Mouse (Mus musculus) lung, postnatal 0 days (tissue): ENCODE measurements at regions not wholly inside any gene's neighbourhood (a gene's known extent, or its start where the extent isn't known, plus 50 kb on each side); places are given as distances from the start of the nearest gene placed in this dataset.

Experiments
- ATAC-seq: fragments of 200-750 bp; cut with Nextera tagmentation; 2 replicates; pipeline ENCODE4 v1.8.0; 2017; ENCODE audit warnings: moderate library complexity
- DNase-seq: peaks from one replicate; pipeline ENCODE4 v3.0.0-alpha.2; 2016; ENCODE audit warnings: low spot score
- H3K27ac ChIP-seq: fragments of 300-500 bp; sonication (generic); 2 replicates; pipeline ENCODE4 v1.5.1; 2014; ENCODE audit warnings: antibody characterized with exemption, mild to moderate bottlenecking, low read length, mixed read lengths
- H3K27me3 ChIP-seq: fragments of 300-500 bp; sonication (generic); replicated peaks from 2 replicates; pipeline ENCODE4 v1.6.1; 2014; ENCODE audit warnings: low read length, mixed read lengths; ENCODE audit not compliant: insufficient read depth
- H3K36me3 ChIP-seq: fragments of 300-500 bp; sonication (generic); 2 replicates; pipeline ENCODE4 v1.6.1; 2014; ENCODE audit warnings: low read length, mixed read lengths; ENCODE audit not compliant: insufficient read depth
- H3K4me1 ChIP-seq: fragments of 300-500 bp; sonication (generic); 2 replicates; pipeline ENCODE4 v1.6.1; 2014; ENCODE audit warnings: antibody characterized with exemption, low read depth, low read length, mixed read lengths; ENCODE audit not compliant: insufficient read depth
- H3K4me2 ChIP-seq: fragments of 300-500 bp; sonication (generic); replicated peaks from 2 replicates; pipeline ENCODE4 v1.6.1; 2014; ENCODE audit warnings: low read depth, mild to moderate bottlenecking, low read length, moderate library complexity, mixed read lengths
- H3K4me3 ChIP-seq: fragments of 300-500 bp; sonication (generic); 2 replicates; pipeline ENCODE4 v1.5.1; 2014; ENCODE audit warnings: low read depth, low read length
- H3K9ac ChIP-seq: fragments of 300-500 bp; sonication (generic); replicated peaks from 2 replicates; pipeline ENCODE4 v1.6.1; 2014; ENCODE audit warnings: low read depth, mild to moderate bottlenecking
- H3K9me3 ChIP-seq: fragments of 300-500 bp; sonication (generic); 2 replicates; pipeline ENCODE4 v1.6.1; 2016; ENCODE audit warnings: low read length, mixed read lengths
- CTCF ChIP-seq: IDR thresholded peaks from 2 replicates; pipeline ENCODE4 v1.5.1; 2016; ENCODE audit warnings: antibody characterized with exemption, mild to moderate bottlenecking
- EP300 ChIP-seq: IDR thresholded peaks from 2 replicates; pipeline ENCODE4 v1.6.1; 2016; ENCODE audit warnings: antibody characterized with exemption, mild to moderate bottlenecking, control low read depth
- WGBS: fragments of 180-500 bp; shearing (Covaris S2); extraction: QIAGEN DNeasy Blood & Tissue Kit; methylation state at CpG from one replicate; pipeline ENCODE4 v1.1.7; 2014; 5-methylcytosine and 5-hydroxymethylcytosine counted together

- WGBS, result 56% methylated on average over 2 of the region's 2 CpGs
- no peak overlapping the region for H3K4me2 ChIP-seq
- DNase-seq (no peak), ATAC-seq (no peak)
- no peak overlapping the region for H3K4me3 ChIP-seq
- no peaks in the 10 kb centered on the region for H3K27me3 ChIP-seq
- TF ChIP-seq EP300, result no peak
- peak; percentile 16; the same call in 1 of the 2 replicates for TF ChIP-seq CTCF
- no peak overlapping the region for H3K9ac ChIP-seq
- no peaks in the 10 kb centered on the region for H3K4me1 ChIP-seq
- H3K36me3 ChIP-seq, result no peaks in the 10 kb centered on the region
- H3K27ac ChIP-seq, result no peak overlapping the region
- H3K9me3 ChIP-seq, result no peaks in the 10 kb centered on the region
Measured at GRCm38 (mm10) chr1:127017698-127018097, 187.1 kb upstream of the Nckap5 start.

GRCm38 (mm10) chr1:127015894-127016245 is 185.3 kb upstream of the Nckap5 start:
- Histone ChIP-seq H3K27me3 (no peaks in the 10 kb centered on the region), H3K4me3 (no peak overlapping the region), H3K36me3 (no peaks in the 10 kb centered on the region), H3K4me2 (no peak overlapping the region), H3K9me3 (no peaks in the 10 kb centered on the region), H3K4me1 (no peaks in the 10 kb centered on the region), H3K27ac (no peak overlapping the region), H3K9ac (no peak overlapping the region)
- 53% methylated on average over 4 of the region's 4 CpGs for whole genome bisulfite sequencing
- no peak for TF ChIP-seq CTCF
- no peak for ATAC-seq
- DNase-seq, result no peak

GRCm38 (mm10) chr1:127015042-127015893 is 184.7 kb upstream of the Nckap5 start:
- no peak for ATAC-seq
- WGBS, result 24% methylated on average over 8 of the region's 8 CpGs
- Histone ChIP-seq H3K36me3 (no peaks in the 10 kb centered on the region), H3K4me2 (no peak overlapping the region), H3K4me3 (no peak overlapping the region), H3K27me3 (no peaks in the 10 kb centered on the region), H3K9ac (no peak overlapping the region), H3K9me3 (no peaks in the 10 kb centered on the region), H3K4me1 (no peaks in the 10 kb centered on the region), H3K27ac (no peak overlapping the region)
- no peak for DNase-seq
- TF ChIP-seq EP300, result no peak
- no peak for TF ChIP-seq CTCF

- DNase-seq, result peak; percentile 32
- ATAC-seq, result no peak
- Histone ChIP-seq H3K27ac (no peak overlapping the region), H3K4me1 (no peaks in the 10 kb centered on the region), H3K4me2 (no peak overlapping the region), H3K9ac (no peak overlapping the region), H3K36me3 (no peaks in the 10 kb centered on the region), H3K27me3 (no peaks in the 10 kb centered on the region), H3K9me3 (no peaks in the 10 kb centered on the region), H3K4me3 (no peak overlapping the region)
- 53% methylated on average over 6 of the region's 6 CpGs for WGBS
- TF ChIP-seq CTCF (peak; percentile 71), EP300 (no peak)
Measured at GRCm38 (mm10) chr1:127011901-127012300, 181.3 kb upstream of the Nckap5 start.

- H3K27me3 ChIP-seq, result no peaks in the 10 kb centered on the region
- no peaks in the 10 kb centered on the region for H3K36me3 ChIP-seq
- no peak for DNase-seq
- H3K4me3 ChIP-seq, result no peak overlapping the region
- 70% methylated on average over 4 of the region's 4 CpGs for WGBS
- ATAC-seq, result no peak
- H3K9me3 ChIP-seq, result no peaks in the 10 kb centered on the region
- H3K4me1 ChIP-seq, result no peaks in the 10 kb centered on the region
- no peak overlapping the region for H3K27ac ChIP-seq
- TF ChIP-seq EP300, result no peak
- TF ChIP-seq CTCF, result no peak
- no peak overlapping the region for H3K4me2 ChIP-seq
- H3K9ac ChIP-seq, result no peak overlapping the region
Measured at GRCm38 (mm10) chr1:127009699-127010098, 179.1 kb upstream of the Nckap5 start.

- Histone ChIP-seq H3K4me1 (no peaks in the 10 kb centered on the region), H3K27me3 (no peaks in the 10 kb centered on the region), H3K9me3 (no peaks in the 10 kb centered on the region), H3K4me2 (no peak overlapping the region), H3K4me3 (no peak overlapping the region), H3K9ac (no peak overlapping the region), H3K36me3 (no peaks in the 10 kb centered on the region), H3K27ac (no peak overlapping the region)
- DNase-seq, result no peak
- ATAC-seq, result no peak
- TF ChIP-seq EP300, result no peak
- TF ChIP-seq CTCF, result no peak
- WGBS, result 74% methylated on average over 7 of the region's 7 CpGs
Measured at GRCm38 (mm10) chr1:127001700-127002099, 171.1 kb upstream of the Nckap5 start.
